Mouse (Mus musculus) liver, postnatal 0 days (tissue): ENCODE measurements around the gene Otub1.

Experiments used
- CTCF ChIP-seq: sonication (generic); IDR thresholded peaks from 2 replicates; pipeline ENCODE4 v1.5.1; 2016; ENCODE audit warnings: antibody characterized with exemption, low read depth
- EP300 ChIP-seq: IDR thresholded peaks from 2 replicates; pipeline ENCODE4 v1.6.1; 2016; ENCODE audit warnings: antibody characterized with exemption, low read depth, mild to moderate bottlenecking

DNA sequence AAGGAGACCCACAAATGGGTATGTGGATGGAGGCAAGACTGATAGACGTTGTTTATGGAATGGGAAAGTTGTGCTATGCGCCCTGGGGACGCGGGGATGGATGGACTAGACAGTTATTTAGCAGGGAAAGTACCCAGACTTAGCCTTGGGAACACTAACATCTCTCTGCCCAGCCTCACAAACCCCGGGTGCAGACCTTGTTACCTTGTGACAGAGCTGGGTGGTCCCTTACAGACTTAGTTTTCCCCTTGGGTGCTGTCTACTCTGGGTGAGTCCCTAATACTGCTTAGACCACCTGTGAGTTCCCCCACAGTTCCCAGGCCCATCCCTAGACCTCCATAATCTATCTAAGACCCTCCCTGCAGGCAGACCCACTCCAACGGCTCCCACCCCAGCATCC is 39.3 kb downstream of the Otub1 start:
- no peak for TF ChIP-seq CTCF
- TF ChIP-seq EP300, result no peak
